Mouse (Mus musculus) kidney, adult 2 months (tissue): ENCODE measurements at regions not wholly inside any gene's neighbourhood (a gene's known extent, or its start where the extent isn't known, plus 50 kb on each side); places are given as distances from the start of the nearest gene placed in this dataset.

ENCODE experiments used
- CTCF ChIP-seq: fragments of 200-500 bp; conservative IDR thresholded peaks from 2 replicates; pipeline ENCODE4 v1.5.1; 2011; ENCODE audit warnings: low read depth, mild to moderate bottlenecking, control low read depth, low read length, moderate library complexity, mixed read lengths; ENCODE audit not compliant: insufficient read depth, insufficient read length
- POLR2A ChIP-seq: fragments of 200-500 bp; IDR thresholded peaks from one replicate; pipeline ENCODE4 v1.6.1; 2011; ENCODE audit warnings: low read depth, low read length, control low read depth

GRCm38 (mm10) chr15:42921618-42922017 is 2787.5 kb downstream of the 9330182O14Rik start:
- TF ChIP-seq CTCF = no peak
- no peak for TF ChIP-seq POLR2A
